In genomic region chr6:83078324-83078858, GRCm38 (mm10) we compare ENCODE assay signal across 8 mouse cellular contexts. TPM values are rescaled to one million over a fixed set of nuclear protein-coding genes. Genes with fewer than 3 reads are reported as not detected.
DNase-seq lines count a peak whose midpoint lies in the region; ATAC-seq and TF ChIP-seq lines count a peak whose summit lies in the region.

No protein-coding gene starts in this region.

- peak; percentile 62 for TF ChIP-seq CTCF in liver, adult 2 months (IDR thresholded peaks at IDR 0.05; ENCODE audit: low read depth, low read length)

- H3K36me3 ChIP-seq in heart, embryonic 11.5 days (ENCODE audit: control insufficient read depth, insufficient read depth, low read length) = 0 out of 2 replicates have a peak, but pooled peaks cover 6% of the 10 kb centered on the region
- peaks cover 16% of the 10 kb centered on the region for H3K36me3 ChIP-seq in kidney, embryonic 16.5 days (ENCODE audit: insufficient read depth, low read length)
- H3K36me3 ChIP-seq in liver, adult 2 months (ENCODE audit: control insufficient read depth, insufficient read depth, low read length) = peaks cover 4% of the 10 kb centered on the region; the same call in 1 of the 2 replicates
- H3K36me3 ChIP-seq in myocyte (ENCODE audit: control insufficient read depth, insufficient read depth) = peaks cover 5% of the 10 kb centered on the region
- 0 out of 2 replicates have a peak, but pooled peaks cover 4% of the 10 kb centered on the region for H3K36me3 ChIP-seq in splenic B cell, adult 2 months (ENCODE audit: control insufficient read depth, insufficient read depth, low read length, poor library complexity, severe bottlenecking)

- peak overlapping the region; percentile 96 for H3K4me2 ChIP-seq in heart, embryonic 11.5 days
- H3K4me2 ChIP-seq in kidney, embryonic 16.5 days (replicated peaks; ENCODE audit: low read depth, low read length) = peak overlapping the region; percentile 99
- peak overlapping the region; percentile 80 for H3K4me2 ChIP-seq in myocyte (ENCODE audit: low read depth)

- WGBS in heart, embryonic 11.5 days (ENCODE audit: insufficient replicate concordance) = under 1% methylated on average over 46 of the region's 46 CpGs
- under 1% methylated on average over 46 of the region's 46 CpGs for WGBS in kidney, embryonic 16.5 days
- under 1% methylated on average over 46 of the region's 46 CpGs for WGBS in liver, adult 2 months

- no peaks in the 10 kb centered on the region for H3K9me3 ChIP-seq in heart, embryonic 11.5 days (replicated peaks; ENCODE audit: control insufficient read depth, low read length)
- no peaks in the 10 kb centered on the region for H3K9me3 ChIP-seq in kidney, embryonic 16.5 days (ENCODE audit: low read length)

- peak overlapping the region; percentile 77 for H3K27ac ChIP-seq in heart, embryonic 11.5 days (ENCODE audit: low read depth, low read length)
- H3K27ac ChIP-seq in kidney, embryonic 16.5 days (ENCODE audit: low read length) = peak overlapping the region; percentile 88
- H3K27ac ChIP-seq in liver, adult 2 months (replicated peaks; ENCODE audit: insufficient read depth, low read depth, low read length) = peak overlapping the region; percentile 69

- TF ChIP-seq POLR2A in liver, adult 2 months (IDR thresholded peaks at IDR 0.05; ENCODE audit: extremely low read depth, insufficient read depth, low read length) = no peak
- peak; percentile 57 for TF ChIP-seq POLR2A in myocyte (IDR thresholded peaks at IDR 0.05; ENCODE audit: insufficient read length, low read depth)

- peaks cover 51% of the 10 kb centered on the region for H3K27me3 ChIP-seq in heart, embryonic 11.5 days (ENCODE audit: control insufficient read depth, insufficient read depth, low read length)
- peaks cover 33% of the 10 kb centered on the region for H3K27me3 ChIP-seq in kidney, embryonic 16.5 days (ENCODE audit: insufficient read depth, low read length)
- no peaks in the 10 kb centered on the region for H3K27me3 ChIP-seq in liver, adult 2 months (ENCODE audit: control insufficient read depth, insufficient read depth, low read length)
- peaks cover 4% of the 10 kb centered on the region for H3K27me3 ChIP-seq in myocyte (ENCODE audit: control insufficient read depth, insufficient read depth, insufficient read length)
- H3K27me3 ChIP-seq in splenic B cell, adult 2 months (ENCODE audit: control insufficient read depth, insufficient read depth, low read length, poor library complexity, severe bottlenecking) = peaks cover 2% of the 10 kb centered on the region; the same call in 1 of the 2 replicates

- H3K4me3 ChIP-seq in heart, embryonic 11.5 days (ENCODE audit: low read depth, low read length) = peak overlapping the region; percentile 73
- peak overlapping the region; percentile 90 for H3K4me3 ChIP-seq in kidney, embryonic 16.5 days (ENCODE audit: low read length)
- H3K4me3 ChIP-seq in liver, adult 2 months (ENCODE audit: insufficient read depth, low read depth, low read length) = peak overlapping the region; percentile 75
- H3K4me3 ChIP-seq in myocyte = peak overlapping the region; percentile 93

- peak overlapping the region; percentile 32 for H3ac ChIP-seq in myocyte (ENCODE audit: control insufficient read depth, insufficient read length)

- no peaks in the 10 kb centered on the region for H3K4me1 ChIP-seq in heart, embryonic 11.5 days (ENCODE audit: control insufficient read depth, insufficient read depth, low read length)
- H3K4me1 ChIP-seq in kidney, embryonic 16.5 days (ENCODE audit: insufficient read depth, low read length) = peaks cover 23% of the 10 kb centered on the region
- H3K4me1 ChIP-seq in liver, adult 2 months (ENCODE audit: control insufficient read depth, insufficient read depth, low read length) = peaks cover 13% of the 10 kb centered on the region

- peak overlapping the region; percentile 85 for H3K9ac ChIP-seq in heart, embryonic 11.5 days (ENCODE audit: low read depth, low read length)
- H3K9ac ChIP-seq in kidney, embryonic 16.5 days (replicated peaks; ENCODE audit: low read length) = peak overlapping the region; percentile 90
- H3K9ac ChIP-seq in liver, adult 2 months (ENCODE audit: low read depth, low read length) = peak overlapping the region; percentile 81

- peak; percentile 93 for ATAC-seq in erythroblast, adult 5-6 weeks (replicated peaks; ENCODE audit: low FRiP score, poor library complexity, severe bottlenecking)
- ATAC-seq in heart, embryonic 11.5 days (replicated peaks; ENCODE audit: insufficient number of reproducible peaks, low FRiP score, low TSS enrichment) = peak; percentile 93
- ATAC-seq in kidney, embryonic 16.5 days (ENCODE audit: low FRiP score, low TSS enrichment) = peak; percentile 92

- no peaks in the 10 kb centered on the region for H3K79me2 ChIP-seq in liver, adult 2 months (ENCODE audit: control insufficient read depth, insufficient read depth, low read length)
- H3K79me2 ChIP-seq in myocyte (ENCODE audit: control insufficient read depth, insufficient read depth) = no peaks in the 10 kb centered on the region

- peak; percentile 100 for DNase-seq in B cell, adult 2 months
- DNase-seq in brain, adult 2 months (ENCODE audit: low read depth, low spot score) = peak; percentile 96
- peak; percentile 82 for DNase-seq in liver, adult 2 months (ENCODE audit: extremely low read depth, low read depth, low spot score)
- peak; percentile 99 for DNase-seq in splenic B cell, adult 2 months (ENCODE audit: low read depth, low spot score)

TF ChIP-seq in myocyte, 11 proteins besides CTCF, POLR2A, EP300 and RAD21:
- TF ChIP-seq SRF (IDR thresholded peaks at IDR 0.05; ENCODE audit: control insufficient read depth, insufficient read length, low read depth) (no peak), MYOG (IDR thresholded peaks at IDR 0.05; ENCODE audit: control insufficient read depth in 1 of 3, insufficient read depth in 1 of 3, insufficient read length in 2 of 3, low read depth in 2 of 3) (no peak), POLR2AphosphoS2 (IDR thresholded peaks at IDR 0.05; ENCODE audit: insufficient read length, low read depth) (no peak), MYOD1 (IDR thresholded peaks at IDR 0.05; ENCODE audit: control insufficient read depth in 1 of 3, insufficient read length in 2 of 3, low read depth in 2 of 3) (no peak), REST (IDR thresholded peaks at IDR 0.05; ENCODE audit: insufficient read depth, insufficient read length) (no peak), TCF12 (IDR thresholded peaks at IDR 0.05; ENCODE audit: insufficient read depth, poor library complexity, severe bottlenecking) (no peak), CEBPB (IDR thresholded peaks at IDR 0.05; ENCODE audit: insufficient read depth, poor library complexity, severe bottlenecking) (no peak), USF1 (IDR thresholded peaks at IDR 0.05; ENCODE audit: low read depth) (no peak), MAX (IDR thresholded peaks at IDR 0.05; ENCODE audit: low read depth) (no peak)
TF ChIP-seq in myocyte: peak in this region for 0.

RNA-seq across cellular contexts. Expression of gene Pcgf1, which starts 0.7 kb away (rescaled TPM):
- 19.8 and 29.7 TPM in 2 replicates for total RNA-seq in erythroblast, adult 5-6 weeks (2015; ENCODE audit: low replicate concordance)
- total RNA-seq in erythroblast, adult 5-6 weeks (2017; ENCODE audit: low replicate concordance) = 11.0 and 18.1 TPM in 2 replicates
- polyA plus RNA-seq in heart, embryonic 11.5 days (2014; fragmentation: Nextera tagmentation; extraction: Ambion mirVana) = 15.1 and 17.0 TPM in 2 replicates
- polyA plus RNA-seq in kidney, embryonic 16.5 days (2015; fragmentation: Nextera tagmentation; extraction: Ambion mirVana) = 43.1 and 44.5 TPM in 2 replicates
- total RNA-seq in liver, adult 2 months (2014; rRNA removed) = 4.1 and 6.1 TPM in 2 replicates
- polyA plus RNA-seq in liver, adult 2 months (2012; rRNA removed) = 7.7 and 10.8 TPM in 2 replicates
- polyA plus RNA-seq in myocyte (2012; fragmentation: generic; extraction: Trizol) = 13.0 TPM

RNA-seq across cellular contexts. Expression of gene Lbx2, which starts 7.8 kb away (rescaled TPM):
- total RNA-seq in erythroblast, adult 5-6 weeks (2015; ENCODE audit: low replicate concordance) = not detected in 2 replicates
- not detected in 2 replicates for total RNA-seq in erythroblast, adult 5-6 weeks (2017; ENCODE audit: low replicate concordance)
- 0.46 and 0.52 TPM in 2 replicates for polyA plus RNA-seq in heart, embryonic 11.5 days (2014; fragmentation: Nextera tagmentation; extraction: Ambion mirVana)
- polyA plus RNA-seq in kidney, embryonic 16.5 days (2015; fragmentation: Nextera tagmentation; extraction: Ambion mirVana) = 8.6 TPM in 2 replicates
- 0.65 and 0.81 TPM in 2 replicates for total RNA-seq in liver, adult 2 months (2014; rRNA removed)
- 0.34 and 1.1 TPM in 2 replicates for polyA plus RNA-seq in liver, adult 2 months (2012; rRNA removed)
- 0.07 TPM for polyA plus RNA-seq in myocyte (2012; fragmentation: generic; extraction: Trizol)

RNA-seq across cellular contexts. Expression of gene Tlx2, which starts 8.3 kb away (rescaled TPM):
- not detected in 2 replicates for total RNA-seq in erythroblast, adult 5-6 weeks (2015; ENCODE audit: low replicate concordance)
- not detected in 2 replicates for total RNA-seq in erythroblast, adult 5-6 weeks (2017; ENCODE audit: low replicate concordance)
- 0.23 TPM in 1 of 2 replicates, not detected in the other for polyA plus RNA-seq in heart, embryonic 11.5 days (2014; fragmentation: Nextera tagmentation; extraction: Ambion mirVana)
- polyA plus RNA-seq in kidney, embryonic 16.5 days (2015; fragmentation: Nextera tagmentation; extraction: Ambion mirVana) = 0.49 and 0.73 TPM in 2 replicates
- total RNA-seq in liver, adult 2 months (2014; rRNA removed) = not detected in 2 replicates
- not detected in 2 replicates for polyA plus RNA-seq in liver, adult 2 months (2012; rRNA removed)
- polyA plus RNA-seq in myocyte (2012; fragmentation: generic; extraction: Trizol) = 0.06 TPM

RNA-seq across cellular contexts. Expression of gene Dqx1, which starts 20.7 kb away (rescaled TPM):
- total RNA-seq in erythroblast, adult 5-6 weeks (2015; ENCODE audit: low replicate concordance) = 1.7 and 3.5 TPM in 2 replicates
- 4.2 and 6.7 TPM in 2 replicates for total RNA-seq in erythroblast, adult 5-6 weeks (2017; ENCODE audit: low replicate concordance)
- 0.24 and 0.30 TPM in 2 replicates for polyA plus RNA-seq in heart, embryonic 11.5 days (2014; fragmentation: Nextera tagmentation; extraction: Ambion mirVana)
- 5.0 and 5.2 TPM in 2 replicates for polyA plus RNA-seq in kidney, embryonic 16.5 days (2015; fragmentation: Nextera tagmentation; extraction: Ambion mirVana)
- total RNA-seq in liver, adult 2 months (2014; rRNA removed) = 7.4 and 7.5 TPM in 2 replicates
- 8.1 and 9.6 TPM in 2 replicates for polyA plus RNA-seq in liver, adult 2 months (2012; rRNA removed)
- 0.24 TPM for polyA plus RNA-seq in myocyte (2012; fragmentation: generic; extraction: Trizol)

RNA-seq across cellular contexts. Expression of gene Ccdc142, which starts 23.0 kb away (rescaled TPM):
- not detected in 2 replicates for total RNA-seq in erythroblast, adult 5-6 weeks (2015; ENCODE audit: low replicate concordance)
- total RNA-seq in erythroblast, adult 5-6 weeks (2017; ENCODE audit: low replicate concordance) = 0.98 TPM in 1 of 2 replicates, not detected in the other
- 0.97 and 2.1 TPM in 2 replicates for polyA plus RNA-seq in heart, embryonic 11.5 days (2014; fragmentation: Nextera tagmentation; extraction: Ambion mirVana)
- 3.5 and 3.9 TPM in 2 replicates for polyA plus RNA-seq in kidney, embryonic 16.5 days (2015; fragmentation: Nextera tagmentation; extraction: Ambion mirVana)
- 3.0 and 3.4 TPM in 2 replicates for total RNA-seq in liver, adult 2 months (2014; rRNA removed)
- 4.2 and 5.4 TPM in 2 replicates for polyA plus RNA-seq in liver, adult 2 months (2012; rRNA removed)
- 1.2 TPM for polyA plus RNA-seq in myocyte (2012; fragmentation: generic; extraction: Trizol)

Comparison
In these comparisons a context has a peak if more than half of its experiments do, and no peak if none do; other contexts are left out.
1. Peak in every context shown above with its lines: DNase-seq, ATAC-seq, H3K4me3 ChIP-seq and H3K27ac ChIP-seq.